Mouse (Mus musculus) telencephalon, adult 2 months (tissue): ENCODE measurements around the gene Dennd5a.
A peak's percentile ranks its signal among the peaks of the same experiment; 100 is the strongest.

Experiments used
- DNase-seq: peaks from one replicate; pipeline ENCODE4 v3.0.0-alpha.2; 2011; ENCODE audit warnings: low read depth, low spot score

Gene Dennd5a

DNA sequence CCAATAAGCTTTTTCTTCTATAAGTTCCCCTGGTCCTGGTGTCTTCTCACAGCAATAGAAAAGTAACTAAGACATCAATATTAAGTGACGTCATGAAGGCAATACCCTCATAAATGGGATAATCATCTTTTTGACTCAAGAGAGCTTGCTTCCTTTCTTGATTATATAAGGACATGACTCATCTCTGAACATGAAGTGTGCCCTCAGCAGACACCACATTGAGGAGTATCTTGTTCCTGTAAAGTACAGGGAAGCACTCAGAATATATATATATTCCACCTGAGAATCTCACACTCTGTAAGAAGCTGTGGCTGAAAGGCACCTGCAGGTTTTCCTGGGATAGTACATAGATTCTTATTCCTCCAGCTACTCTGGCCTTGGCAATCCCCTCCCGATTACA is 77.7 kb downstream of the Dennd5a start:
- DNase-seq, result no peak

DNA sequence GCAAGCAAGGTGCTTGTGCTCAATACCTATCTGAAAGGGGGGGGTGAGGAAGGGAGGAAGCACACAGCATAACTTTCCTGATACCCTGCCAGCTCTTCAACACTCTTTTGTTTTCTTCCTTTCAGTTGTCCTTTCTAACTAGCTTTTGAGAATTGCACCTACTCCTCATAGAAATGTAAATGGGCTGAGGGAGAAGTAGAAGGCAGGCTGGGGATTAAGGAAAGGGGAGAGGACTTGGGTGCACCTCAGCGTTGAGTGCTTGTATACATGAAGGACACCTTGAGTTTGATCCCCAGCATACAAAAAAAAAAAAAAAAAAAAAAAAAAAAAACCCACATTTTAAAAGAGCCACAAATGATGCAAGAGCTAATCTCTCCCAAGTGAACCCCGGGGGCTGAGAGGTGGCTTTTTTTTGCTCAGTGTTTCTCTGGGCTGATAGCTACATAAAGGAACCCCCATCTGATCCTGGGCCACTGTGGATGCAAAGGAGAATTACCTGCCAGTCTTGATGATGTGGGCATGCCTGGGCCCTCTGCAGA is 78.6 kb downstream of the Dennd5a start:
- DNase-seq, result no peak

DNA sequence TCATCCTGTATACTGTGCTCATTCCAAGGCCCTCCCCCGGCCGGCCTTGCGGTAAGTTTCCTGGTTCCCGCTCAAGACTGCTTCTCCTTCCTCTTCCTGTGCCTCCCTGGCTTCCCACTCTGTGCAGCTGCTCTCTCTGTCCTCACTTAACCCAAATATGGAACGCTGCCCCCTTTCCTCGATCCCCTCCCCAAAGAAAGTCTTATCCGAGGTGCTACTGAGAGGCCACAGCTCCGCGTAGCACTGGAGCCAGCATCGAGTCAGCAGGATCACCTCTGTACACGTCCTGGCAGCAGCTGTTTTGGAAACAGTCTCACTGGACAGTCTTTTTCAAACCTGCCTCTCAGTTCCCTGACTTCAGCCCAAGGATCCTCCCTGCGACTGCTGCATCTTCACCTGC is 81.1 kb downstream of the Dennd5a start:
- no peak for DNase-seq

DNA sequence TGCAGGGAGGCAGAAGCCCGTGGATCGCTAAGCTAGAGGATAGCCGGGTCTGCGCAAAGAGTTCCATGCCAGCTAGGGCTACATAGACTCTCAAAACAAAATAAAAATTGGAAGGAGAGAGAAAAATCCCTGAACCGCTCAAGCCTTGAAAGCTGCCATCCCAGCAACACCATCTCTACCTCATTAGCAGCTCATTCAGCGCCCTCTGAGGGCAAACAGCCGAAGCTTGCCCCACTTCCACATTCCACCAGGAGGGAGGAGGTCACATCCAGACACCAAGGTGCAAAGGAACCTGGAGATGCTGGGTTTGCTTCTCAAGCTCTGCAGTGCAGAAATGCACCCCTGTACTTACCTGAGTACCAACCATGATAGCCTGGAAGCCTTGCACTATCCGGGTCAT is 84.2 kb downstream of the Dennd5a start:
- DNase-seq, result no peak

DNA sequence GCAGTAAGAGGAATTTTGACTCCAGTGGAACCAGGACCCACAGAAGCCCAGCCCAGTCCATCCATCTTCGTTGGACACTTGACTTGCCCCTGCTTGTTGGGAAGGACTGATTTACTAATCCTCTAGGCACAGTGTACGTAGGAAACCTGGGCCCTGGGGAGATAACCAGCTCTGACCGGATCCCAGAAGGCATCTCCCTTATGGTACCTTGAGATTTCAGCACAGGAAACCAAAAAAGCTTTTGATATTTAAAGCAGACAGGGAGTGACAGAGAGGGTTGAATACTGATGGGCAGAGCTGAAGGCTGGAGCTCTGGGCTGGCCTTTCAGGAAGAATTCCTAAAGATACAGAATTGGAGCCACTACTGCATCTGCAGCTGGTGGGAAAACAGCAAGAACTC is 84.7 kb downstream of the Dennd5a start:
- no peak for DNase-seq

DNA sequence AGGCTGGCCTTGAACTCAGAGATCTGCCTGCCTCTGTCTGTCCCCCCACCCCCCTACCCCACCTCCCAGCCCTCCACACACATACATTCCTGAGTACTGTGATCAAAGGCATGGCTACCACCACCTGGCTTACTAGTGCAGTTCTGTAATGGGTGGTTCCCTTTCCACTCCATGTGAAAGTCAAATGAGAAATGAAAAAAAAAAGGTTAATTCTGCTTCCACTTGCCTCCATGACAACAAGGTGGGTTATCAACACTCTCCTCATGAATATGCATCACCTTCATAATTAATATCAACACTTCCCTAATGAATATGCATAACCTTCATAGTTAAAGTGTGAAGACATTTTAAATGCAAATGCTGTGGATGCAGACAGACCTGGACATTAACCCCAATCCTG is 85.2 kb downstream of the Dennd5a start:
- DNase-seq, result no peak

DNA sequence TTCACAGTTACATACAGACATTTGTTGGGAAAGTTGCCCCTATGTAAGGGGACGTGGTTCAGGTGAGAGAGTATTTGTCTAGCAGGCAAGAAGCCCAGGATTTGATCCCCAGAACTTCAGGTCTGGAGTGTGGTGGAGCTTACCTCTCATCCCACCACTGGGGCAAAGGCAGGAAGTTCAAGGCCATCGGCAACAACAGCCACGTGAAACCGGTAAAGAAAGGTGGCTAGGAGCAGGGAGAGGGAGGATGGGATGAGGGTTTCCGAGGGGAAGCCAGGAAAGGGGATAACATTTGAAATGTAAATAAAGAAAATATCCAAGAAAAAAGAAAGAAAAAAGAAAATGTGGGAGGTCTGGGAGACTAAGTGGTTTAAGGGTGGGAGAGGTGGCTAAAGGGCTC is 87.1 kb downstream of the Dennd5a start:
- DNase-seq, result no peak

DNA sequence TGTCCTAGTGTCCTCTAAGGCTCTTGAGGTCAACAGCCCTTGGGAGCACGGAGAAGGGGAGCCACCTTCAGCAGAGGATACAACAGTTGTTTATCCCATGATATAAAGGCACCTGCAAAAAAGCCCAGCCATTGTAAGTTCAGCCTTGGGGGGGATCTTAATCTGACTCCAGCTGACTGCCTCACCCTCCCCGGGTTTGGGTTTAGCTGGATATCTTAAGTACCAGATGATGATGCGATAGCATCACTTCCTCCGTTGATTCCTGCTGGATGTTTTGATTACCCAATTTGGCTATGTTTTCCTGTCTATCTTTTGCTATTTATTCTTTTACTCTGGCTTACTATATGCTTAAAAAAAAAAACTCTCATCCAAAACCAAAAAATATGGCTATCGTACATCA is 89.0 kb downstream of the Dennd5a start:
- no peak for DNase-seq

DNA sequence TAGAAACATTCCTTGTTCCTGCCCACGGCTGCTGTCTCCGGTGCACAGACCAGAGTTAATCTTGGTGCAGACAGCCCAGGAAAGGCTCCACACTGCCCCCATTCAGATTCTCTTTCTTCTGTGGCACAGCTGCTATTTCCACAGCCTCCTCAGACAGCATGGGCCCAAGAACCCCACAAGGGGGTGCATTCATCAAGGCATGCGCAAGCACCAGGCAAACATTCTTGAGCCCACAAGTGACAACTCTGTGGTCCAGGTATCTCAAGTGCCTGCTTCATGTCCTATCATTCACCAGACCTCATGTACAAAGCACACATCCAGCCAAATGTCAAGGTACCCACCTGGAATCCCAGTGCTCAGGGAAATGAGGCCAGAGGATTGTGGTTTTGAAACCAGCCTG is 91.8 kb downstream of the Dennd5a start:
- no peak for DNase-seq

DNA sequence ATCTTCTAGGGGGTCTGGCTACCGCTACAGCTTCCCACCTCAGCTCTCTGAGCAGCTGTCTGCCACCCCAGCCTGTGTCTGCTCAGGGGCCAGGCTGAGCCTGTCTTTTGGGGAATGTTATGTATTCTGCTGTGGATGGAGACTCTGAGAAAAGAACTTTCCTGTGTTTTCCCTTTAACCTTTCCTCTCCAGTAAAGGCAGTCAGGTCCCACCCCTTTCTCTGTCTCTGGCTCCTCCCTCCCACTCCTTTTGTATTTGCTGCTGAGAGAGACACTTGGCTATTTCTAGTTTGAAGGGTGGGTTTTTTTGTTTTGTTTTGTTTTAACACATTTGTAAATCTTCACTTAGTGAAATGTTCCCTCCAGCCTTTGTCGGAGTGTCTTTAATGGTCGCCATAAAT is 93.6 kb downstream of the Dennd5a start:
- no peak for DNase-seq

DNA sequence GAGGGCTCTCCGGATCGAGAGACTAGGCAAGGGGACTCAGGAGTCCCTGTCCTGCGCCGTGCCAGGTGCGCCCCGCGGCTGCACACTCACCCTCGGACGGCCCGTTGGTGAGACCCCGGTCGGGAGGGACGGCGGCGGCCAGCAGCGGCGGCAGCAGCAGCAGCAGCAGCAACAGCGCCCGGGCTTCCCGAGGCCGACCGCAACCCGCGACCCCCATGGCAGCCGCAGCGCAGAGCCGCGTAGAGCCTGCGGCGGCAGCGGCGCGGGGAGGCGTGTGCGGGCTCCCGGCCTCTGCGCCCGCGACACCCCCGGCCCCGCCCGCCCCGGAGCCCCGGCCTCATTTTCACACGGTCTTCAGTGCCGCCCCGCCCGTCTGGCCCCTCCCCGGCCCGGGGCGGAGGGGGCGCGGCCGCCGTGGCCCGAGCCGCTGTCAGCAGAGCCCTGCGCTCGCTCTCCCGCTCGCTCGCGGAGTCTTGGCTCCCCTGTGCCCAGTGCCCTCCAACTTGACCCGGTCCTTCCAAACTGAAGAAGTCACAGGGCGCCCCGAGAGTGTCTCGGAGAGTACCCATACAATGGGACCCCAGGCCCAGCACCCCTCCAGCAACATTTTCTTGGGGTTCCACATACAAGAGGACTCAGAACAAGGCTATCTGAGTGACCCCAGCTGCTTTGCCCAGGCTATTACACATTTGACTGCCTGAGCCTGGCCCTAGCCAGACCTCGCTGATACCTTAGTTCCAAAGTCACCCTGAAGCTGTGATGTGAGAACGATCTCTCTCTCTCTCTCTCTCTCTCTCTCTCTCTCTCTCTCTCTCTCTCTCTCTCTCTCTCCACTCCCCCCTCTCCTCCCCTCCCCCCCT is 94.7 kb downstream of the Dennd5a start, which contains the start of gene Scube2:
TSS of gene Scube2 (minus strand) at position 310 of the 860 bp plus-strand sequence.
- DNase-seq, result no peak

DNA sequence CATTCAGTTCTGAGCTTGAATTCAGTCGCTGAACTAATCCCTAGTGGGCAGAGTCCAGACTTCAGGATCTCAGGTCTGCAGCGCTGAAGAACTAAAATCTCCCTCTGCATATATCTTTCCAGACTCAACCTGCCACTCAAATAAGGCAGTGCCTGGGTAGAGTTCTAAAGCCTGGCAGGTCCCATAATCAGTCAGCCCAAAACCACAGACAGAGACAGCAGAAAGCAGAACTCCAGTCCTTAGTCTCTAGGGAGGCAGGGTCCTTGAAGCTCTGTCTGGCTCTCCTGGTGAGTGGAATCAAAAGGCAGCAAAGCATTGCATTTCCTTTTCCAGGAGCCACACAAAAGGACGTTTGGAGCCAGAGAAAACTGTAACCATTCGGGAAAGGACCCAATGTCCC is 96.7 kb downstream of the Dennd5a start:
- DNase-seq, result no peak

DNA sequence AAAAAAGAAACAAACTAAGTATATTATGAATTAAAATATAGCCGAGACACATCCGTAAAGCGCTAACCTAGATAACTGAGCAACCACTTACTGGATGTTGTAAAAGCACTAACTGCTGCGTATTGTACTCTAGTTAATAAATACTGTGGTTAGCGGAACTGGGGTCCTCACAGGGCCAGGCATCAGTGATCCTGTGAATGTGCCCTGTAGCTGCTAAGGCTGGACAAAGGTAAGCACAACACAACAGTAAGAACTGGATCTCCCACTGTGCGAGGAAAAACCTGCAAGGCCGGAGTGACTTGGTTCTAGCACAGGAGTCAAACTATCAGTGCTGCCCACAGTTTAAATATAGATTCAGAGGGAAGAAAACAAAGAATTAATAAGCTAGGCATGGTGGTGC is 100.1 kb downstream of the Dennd5a start:
- DNase-seq, result no peak

DNA sequence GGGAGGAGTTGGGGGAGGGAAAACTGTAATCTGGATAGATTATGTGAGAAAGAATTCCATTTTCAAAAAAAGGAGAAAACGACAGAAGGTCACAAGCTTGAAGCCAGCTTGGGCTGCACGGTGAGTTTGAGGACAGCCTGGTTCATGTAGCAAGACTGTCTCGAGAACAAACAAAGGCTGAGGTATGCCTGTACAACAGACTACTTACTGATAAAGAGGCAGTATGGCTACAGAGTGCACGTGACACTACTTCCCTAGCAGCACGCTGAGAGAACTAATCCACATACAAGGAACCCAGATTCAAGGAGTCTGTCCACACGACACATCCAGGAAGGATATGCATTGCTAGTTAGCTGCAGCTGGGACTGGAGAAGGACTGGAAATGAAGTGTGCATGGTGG is 100.9 kb downstream of the Dennd5a start:
- no peak for DNase-seq

DNA sequence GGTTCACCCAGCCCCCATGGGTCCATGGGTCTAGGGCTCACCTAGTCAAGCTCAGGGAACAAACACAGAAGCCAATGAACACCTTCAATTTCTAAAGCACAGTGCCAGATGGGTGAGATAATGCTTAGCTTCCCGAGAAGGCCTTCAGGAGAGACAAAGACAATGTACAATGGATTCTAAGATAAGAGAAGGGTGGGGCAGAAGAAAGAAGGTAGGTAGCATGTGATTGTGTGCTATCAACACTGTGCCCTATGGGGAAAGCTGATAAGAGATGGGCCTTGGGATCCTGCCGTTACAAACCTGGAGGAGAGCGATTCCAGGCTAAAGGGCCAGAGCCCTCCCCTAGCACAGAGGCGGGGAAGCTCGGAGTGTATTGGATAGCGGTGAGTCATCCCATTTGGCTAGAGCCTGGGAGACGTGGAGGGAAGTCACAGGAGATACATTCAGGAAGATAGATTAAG is 107.5 kb downstream of the Dennd5a start:
- DNase-seq, result no peak

DNA sequence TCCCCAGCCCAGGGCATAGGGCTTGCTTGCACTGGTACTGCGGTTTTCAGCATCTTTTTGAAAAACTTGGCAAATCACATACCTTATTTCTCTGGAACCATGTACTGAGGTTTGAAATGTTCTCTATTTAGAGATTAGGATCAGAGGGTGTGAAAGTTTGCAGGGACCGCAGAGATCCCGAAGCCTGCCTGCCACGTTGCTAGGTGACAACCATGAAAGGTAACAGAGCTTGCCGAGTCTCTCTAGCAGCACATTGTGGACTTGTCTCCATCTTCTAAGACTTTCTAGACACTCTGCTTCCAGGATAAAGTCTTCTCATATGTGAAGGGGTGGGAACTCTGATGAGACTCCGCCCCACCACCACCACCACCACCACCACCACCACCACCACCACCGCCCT is 108.3 kb downstream of the Dennd5a start:
- peak; percentile 33 for DNase-seq

DNA sequence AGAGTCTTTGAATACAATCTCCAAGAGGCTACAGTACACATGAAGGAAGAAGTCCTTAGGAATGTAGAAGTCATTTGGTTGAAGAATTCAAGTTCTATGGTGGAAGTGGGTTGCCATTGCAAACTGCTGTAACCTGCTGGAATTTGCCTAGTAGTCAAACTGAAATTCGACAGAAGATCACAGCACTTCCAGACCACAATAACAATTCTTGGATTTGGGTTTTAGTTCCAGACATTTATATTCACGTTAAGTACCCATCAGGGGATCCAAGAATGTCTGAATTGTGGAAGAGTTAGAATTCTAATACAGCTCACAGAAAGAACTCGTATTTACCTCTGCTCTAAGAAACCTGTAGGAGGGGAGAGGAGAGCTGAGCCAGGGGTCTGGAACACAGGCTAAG is 109.7 kb downstream of the Dennd5a start:
- no peak for DNase-seq

DNA sequence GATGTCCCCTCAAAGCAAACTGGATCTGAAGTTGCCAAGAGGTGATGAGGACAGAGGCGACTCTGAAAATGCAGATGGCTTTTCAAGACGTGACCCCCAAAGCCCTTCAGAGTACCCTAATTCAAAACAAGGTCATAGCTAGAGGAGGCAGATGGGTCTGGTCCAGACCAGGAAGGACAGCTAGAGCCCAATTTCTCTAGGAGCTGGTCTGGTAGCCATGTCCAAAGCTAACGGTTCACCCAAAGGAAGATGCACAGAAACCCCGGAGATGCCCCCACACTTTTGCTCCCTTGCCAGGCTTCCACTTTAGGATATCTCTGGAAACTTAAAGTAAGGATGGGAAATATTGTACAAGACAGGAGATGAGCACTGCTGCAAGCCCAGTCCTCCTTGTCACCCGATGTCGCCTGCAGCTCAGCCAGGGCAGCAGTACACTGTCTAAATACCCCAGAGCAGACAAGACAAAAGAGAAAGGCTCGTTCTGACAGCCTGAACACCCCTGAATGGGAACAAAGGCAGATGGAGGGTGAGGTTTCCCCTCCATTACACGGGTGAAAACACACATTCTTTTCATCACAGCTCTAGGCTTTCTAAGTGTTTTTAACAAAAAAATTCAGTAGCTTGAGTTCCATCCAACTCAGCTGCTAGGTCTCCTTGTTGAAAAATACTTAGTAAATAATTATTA is 110.4 kb downstream of the Dennd5a start:
- DNase-seq, result no peak

DNA sequence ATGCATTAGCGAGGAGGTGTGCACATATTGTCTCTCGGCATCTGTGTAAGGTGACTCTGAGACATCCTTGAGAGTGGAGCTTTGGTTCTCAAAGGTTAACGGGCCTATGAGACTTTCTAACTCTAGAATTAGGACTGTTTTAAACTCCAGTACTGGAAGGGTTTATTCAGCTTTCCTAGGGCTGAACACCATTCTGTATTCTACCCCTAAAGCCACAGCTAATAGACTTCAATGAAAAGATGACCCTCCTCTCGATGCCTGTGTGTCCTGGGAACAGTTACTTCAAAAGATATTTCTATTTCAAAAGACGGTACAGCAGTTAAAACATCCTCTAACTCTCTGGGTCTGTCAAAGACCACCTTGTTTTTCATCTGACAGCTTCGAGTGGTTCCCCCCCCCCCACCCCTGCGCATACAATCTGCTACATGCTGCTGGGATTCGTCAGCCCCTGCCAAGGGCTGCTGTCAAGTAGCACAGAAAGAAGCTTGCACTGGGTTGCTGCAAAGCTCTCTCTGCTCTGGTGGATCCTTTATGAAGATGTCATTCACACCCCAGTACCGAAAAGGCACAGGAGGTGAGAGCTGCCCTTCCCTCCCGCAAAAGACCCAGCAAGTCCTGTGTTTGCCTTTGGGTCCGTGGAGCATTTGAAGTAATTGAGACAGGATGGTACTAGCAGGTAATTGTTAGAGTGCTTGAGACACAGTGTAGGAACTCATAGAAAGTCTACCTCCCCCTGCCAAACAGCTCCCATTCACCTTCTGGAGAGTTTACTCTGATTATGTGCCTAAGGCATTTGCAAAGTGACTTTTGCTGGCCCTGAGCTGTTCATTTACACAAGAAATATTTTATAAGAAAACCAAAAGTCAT is 111.2 kb downstream of the Dennd5a start:
- no peak for DNase-seq

DNA sequence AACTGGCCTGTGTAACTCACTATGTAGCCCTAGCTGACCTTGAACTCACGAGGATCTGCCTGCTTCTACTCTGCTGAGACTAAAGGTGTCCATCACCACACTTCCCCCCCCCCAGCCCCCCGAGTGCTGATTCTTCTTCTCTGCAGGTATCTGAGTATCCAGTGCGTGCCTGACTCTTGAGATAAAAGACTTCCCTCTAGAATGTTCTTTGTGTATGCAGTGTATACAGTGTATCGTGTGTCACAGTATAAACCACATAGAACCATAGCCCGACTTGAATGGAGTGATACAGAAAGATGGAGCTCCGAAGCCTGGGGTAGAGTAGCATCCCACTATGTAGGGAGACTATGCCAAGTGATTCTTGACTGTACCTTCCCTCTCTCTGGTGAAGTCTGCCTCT is 116.2 kb downstream of the Dennd5a start:
- DNase-seq, result no peak
